Mouse (Mus musculus): Measurements from ENCODE around the gene Gm28635.

GRCm38 (mm10) chr2:84682605-84683183 is 4.9 kb upstream of the Gm28635 start:
- no peak for TF ChIP-seq POLR2A (IDR thresholded peaks at IDR 0.05; ENCODE audit: low read depth, low read length)
- TF ChIP-seq CTCF (conservative IDR thresholded peaks at IDR 0.05 in 1 of 2, IDR thresholded peaks at IDR 0.05 in 1 of 2; ENCODE audit: low read depth in 2 of 2, low read length in 2 of 2), result no peak
- no peak for TF ChIP-seq MXI1 (IDR thresholded peaks at IDR 0.05; ENCODE audit: low read depth, low read length)
- no peak for TF ChIP-seq ETS1 (conservative IDR thresholded peaks at IDR 0.05; ENCODE audit: low read depth, low read length)
- no peak for TF ChIP-seq HCFC1 (IDR thresholded peaks at IDR 0.05; ENCODE audit: low read depth, low read length)
- no peak for TF ChIP-seq CHD2 (IDR thresholded peaks at IDR 0.05; ENCODE audit: low read length)
- TF ChIP-seq MAX (IDR thresholded peaks at IDR 0.05; ENCODE audit: low read length), result no peak
- TF ChIP-seq TBP (conservative IDR thresholded peaks at IDR 0.05; ENCODE audit: low read depth, low read length), result no peak
- TF ChIP-seq ZMIZ1 (IDR thresholded peaks at IDR 0.05; ENCODE audit: low read depth, low read length), result no peak
- TF ChIP-seq KAT2A (IDR thresholded peaks at IDR 0.05; ENCODE audit: insufficient replicate concordance, low read length), result no peak
- no peak for TF ChIP-seq SIN3A (IDR thresholded peaks at IDR 0.05; ENCODE audit: low read length)

Data from CH12.LX (cell line).